Mouse (Mus musculus) cortical plate, adult 2 months (tissue): ENCODE measurements around the gene Dync1i1. TPM values are rescaled to one million over a fixed set of nuclear protein-coding genes. Genes with fewer than 3 reads are reported as not detected.

Source experiments
- H3K27ac ChIP-seq: fragments of 200-500 bp; 2 replicates; pipeline ENCODE4 v1.5.1; 2012; ENCODE audit warnings: low read length, control low read depth, inconsistent platforms; ENCODE audit not compliant: insufficient read depth
- H3K4me1 ChIP-seq: fragments of 200-500 bp; 2 replicates; pipeline ENCODE4 v1.6.1; 2011; ENCODE audit warnings: low read length; ENCODE audit not compliant: control insufficient read depth, insufficient read depth
- H3K4me3 ChIP-seq: fragments of 200-500 bp; 2 replicates; pipeline ENCODE4 v1.5.1; 2011; ENCODE audit warnings: mild to moderate bottlenecking, low read length, control low read depth; ENCODE audit not compliant: insufficient read depth
- CTCF ChIP-seq: fragments of 200-500 bp; IDR thresholded peaks from 2 replicates; pipeline ENCODE4 v1.5.1; 2011; ENCODE audit warnings: mild to moderate bottlenecking, control low read depth, low read length; ENCODE audit not compliant: insufficient read depth; ENCODE audit errors: extremely low read depth
- POLR2A ChIP-seq: fragments of 200-500 bp; IDR thresholded peaks from 2 replicates; pipeline ENCODE4 v1.6.1; 2011; ENCODE audit warnings: mild to moderate bottlenecking, low read length, control low read depth; ENCODE audit not compliant: insufficient read depth; ENCODE audit errors: extremely low read depth
- polyA plus RNA-seq: library from polyadenylated mRNA; depleted of rRNA; stranded (reverse); fragments of >200 nt; gene quantifications from 2 replicates; pipeline ENCODE4 v1.2.3, GENCODE M21; 2012

Dync1i1 gene
- polyA plus RNA-seq, 1 experiment: 133 TPM

DNA sequence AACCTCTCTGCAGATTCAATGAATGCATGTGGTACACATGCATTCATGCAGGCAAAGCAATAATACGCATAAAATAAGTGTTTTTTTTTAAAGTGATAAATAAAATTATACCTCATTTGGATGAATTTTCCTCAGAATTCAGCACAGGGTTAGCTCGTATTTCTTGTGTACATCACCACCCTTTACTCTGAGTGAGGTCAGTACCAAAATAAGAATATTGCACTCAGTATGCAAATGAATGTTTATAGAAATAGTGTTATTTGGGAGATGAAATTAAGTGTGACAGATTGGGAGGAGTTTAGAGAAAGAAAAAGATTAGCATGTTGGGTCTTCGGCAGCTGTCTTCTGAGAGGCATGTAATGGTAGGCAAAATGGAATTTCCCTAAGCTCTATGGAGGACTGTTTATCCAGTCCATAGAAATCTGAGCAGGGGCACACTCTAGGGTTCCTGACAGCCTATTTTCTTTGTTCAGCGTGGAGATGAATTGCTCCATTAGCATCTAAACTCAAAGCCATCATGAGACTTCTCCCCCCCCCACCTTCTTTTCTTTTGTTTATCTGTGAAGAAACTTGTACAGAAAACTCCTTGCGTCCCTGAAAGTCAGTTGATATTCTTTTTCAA, 31.2 kb downstream of the Dync1i1 start:
- no peak overlapping the region for H3K4me3 ChIP-seq
- no peak overlapping the region for H3K27ac ChIP-seq
- TF ChIP-seq CTCF: no peak
- no peaks in the 10 kb centered on the region for H3K4me1 ChIP-seq

DNA sequence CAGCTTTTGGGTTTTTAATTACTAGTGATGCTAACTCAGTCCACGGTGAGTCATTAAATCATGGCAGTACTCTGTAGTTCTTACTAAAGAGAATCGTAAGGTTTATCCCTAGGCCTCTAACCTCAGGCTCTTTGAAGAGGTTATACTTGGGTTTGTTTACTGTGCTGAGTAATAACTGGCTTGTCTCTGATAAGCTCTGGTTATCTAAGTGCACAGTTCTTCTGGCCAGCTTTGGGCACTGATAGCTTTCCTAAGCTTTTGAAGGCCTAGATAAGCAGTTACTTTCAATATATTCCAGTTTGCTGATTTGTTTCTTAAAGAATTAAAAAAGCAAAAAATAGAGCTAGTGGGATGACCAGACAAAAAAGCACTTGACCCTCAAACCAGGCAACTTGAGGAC, 37.5 kb downstream of the Dync1i1 start:
- Histone ChIP-seq H3K27ac (no peak overlapping the region), H3K4me3 (no peak overlapping the region), H3K4me1 (no peaks in the 10 kb centered on the region)
- TF ChIP-seq POLR2A (no peak), CTCF (no peak)

DNA sequence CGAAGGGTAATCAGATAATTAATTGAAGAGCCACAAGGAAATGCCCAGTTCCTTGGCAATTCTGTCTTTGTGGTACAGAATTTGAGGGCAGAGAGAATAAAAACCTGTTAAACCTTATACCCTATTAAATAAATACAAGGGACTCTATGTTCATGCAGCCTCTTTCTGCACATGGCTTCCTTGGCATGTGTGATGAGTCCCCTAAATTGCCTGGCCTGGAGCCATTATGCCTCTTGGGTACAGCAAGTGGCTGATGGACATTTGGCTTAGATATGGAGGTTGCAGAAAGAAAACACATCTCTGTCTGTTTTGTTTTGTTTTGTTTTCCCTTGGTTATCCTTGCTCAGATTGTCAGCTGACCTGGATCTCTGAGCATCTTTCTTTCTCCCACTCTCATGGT, 43.1 kb downstream of the Dync1i1 start:
- H3K4me3 ChIP-seq: no peak overlapping the region
- peaks cover 1% of the 10 kb centered on the region for H3K4me1 ChIP-seq
- H3K27ac ChIP-seq: no peak overlapping the region
- TF ChIP-seq CTCF (no peak), POLR2A (no peak)

DNA sequence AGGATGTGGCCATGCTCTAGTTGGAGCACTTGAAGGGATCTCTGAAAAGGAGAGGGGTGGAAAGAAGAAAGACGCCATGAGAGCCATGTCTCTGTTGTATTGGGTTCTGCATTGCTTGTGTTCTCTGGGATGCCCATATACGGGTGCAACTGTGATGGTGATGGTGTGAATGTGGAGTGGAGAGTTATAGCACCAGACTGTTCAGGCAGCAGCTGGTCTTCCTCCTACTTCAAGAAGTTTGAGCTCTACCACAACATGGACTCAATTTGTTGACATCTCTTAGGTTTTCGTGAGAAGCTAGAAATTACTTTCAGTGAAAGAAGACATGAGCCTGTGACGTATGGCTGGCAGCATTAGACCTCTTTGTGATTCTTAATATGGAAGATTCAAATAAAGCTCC, 44.8 kb downstream of the Dync1i1 start:
- Histone ChIP-seq H3K4me3 (no peak overlapping the region), H3K27ac (no peak overlapping the region), H3K4me1 (peaks cover 1% of the 10 kb centered on the region)
- TF ChIP-seq CTCF (no peak), POLR2A (no peak)

DNA sequence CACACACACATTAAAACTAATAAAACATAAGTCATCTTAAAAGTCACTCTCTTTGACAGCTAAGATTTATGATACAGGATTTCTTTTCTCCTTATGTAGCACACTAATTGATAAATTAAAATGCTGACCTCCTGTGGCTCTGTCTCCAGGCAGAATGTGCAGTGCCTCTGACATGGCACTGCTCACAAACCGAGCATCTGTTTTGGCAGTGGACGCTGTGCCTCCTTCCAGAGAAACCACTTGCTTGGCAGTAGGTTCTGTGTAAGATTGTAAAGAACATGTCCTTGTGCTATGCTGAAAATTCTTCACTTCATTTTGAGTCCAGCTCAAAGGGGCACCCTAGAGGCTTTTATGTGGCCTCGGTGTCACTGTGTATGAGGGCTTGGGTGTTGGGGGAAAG, 50.0 kb downstream of the Dync1i1 start:
- TF ChIP-seq CTCF: no peak
- no peak for TF ChIP-seq POLR2A
- Histone ChIP-seq H3K4me3 (no peak overlapping the region), H3K4me1 (peaks cover 1% of the 10 kb centered on the region), H3K27ac (no peak overlapping the region)

DNA sequence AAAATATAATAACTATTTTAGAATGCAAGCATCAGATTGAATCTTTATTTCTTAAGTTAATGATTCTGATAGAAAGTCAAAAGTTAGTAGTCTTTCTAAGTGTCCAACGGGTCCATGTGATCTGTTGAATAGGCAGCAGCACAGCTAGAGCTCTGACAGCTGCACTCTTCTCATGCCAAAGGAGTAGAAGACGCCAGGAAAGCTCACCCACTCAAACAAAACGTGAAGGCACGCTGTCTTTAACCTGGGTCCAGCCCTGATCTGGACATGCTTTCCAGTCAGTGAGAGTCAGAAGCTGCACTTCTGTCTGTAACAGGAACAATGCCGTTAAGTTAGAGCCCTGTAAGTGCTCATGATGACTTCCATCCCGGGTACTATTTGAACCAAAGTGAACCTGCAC, 56.3 kb downstream of the Dync1i1 start:
- no peak overlapping the region for H3K4me3 ChIP-seq
- TF ChIP-seq POLR2A (no peak), CTCF (no peak)
- no peaks in the 10 kb centered on the region for H3K4me1 ChIP-seq
- H3K27ac ChIP-seq: no peak overlapping the region

DNA sequence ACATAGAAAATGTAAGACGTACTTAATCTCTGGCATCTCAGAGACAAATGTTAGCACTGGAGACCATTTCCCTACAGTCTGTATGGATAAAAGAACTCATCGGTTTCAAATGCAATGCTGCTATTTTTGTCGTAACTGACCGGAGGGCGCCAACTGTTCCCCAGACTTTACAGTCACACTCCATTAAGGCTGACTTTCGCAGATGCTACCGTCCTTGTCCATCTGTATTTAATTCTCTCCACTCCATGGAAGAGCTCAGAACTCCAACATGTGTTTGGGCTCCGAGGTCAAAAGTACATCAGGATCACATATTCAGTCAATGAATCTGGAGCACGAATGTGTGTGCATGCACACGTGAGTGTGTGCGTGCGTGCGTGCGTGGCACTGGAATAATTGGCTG, 58.4 kb downstream of the Dync1i1 start:
- Histone ChIP-seq H3K4me3 (no peak overlapping the region), H3K27ac (no peak overlapping the region), H3K4me1 (no peaks in the 10 kb centered on the region)
- TF ChIP-seq POLR2A: no peak
- no peak for TF ChIP-seq CTCF

DNA sequence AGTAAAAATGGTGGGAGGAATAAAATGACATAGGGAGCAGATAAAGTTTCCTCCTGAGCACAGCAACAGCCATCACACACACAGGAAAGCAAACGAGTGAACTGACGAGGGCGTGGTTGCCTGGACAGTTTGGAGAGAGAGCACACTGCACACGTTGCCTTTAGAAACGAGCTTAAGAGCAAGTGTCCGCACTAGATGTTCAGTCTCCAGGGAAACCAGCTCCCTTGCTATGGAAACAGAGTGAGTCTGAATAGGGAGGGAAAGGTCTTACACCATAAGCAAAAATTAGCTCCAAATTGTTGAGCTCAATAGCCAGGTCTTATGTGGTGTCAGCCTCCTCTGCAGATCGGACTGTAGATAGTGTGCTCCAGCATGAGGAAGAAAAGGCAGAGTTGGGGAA, 65.2 kb downstream of the Dync1i1 start:
- no peak overlapping the region for H3K4me3 ChIP-seq
- no peaks in the 10 kb centered on the region; the same call in 1 of the 2 replicates for H3K4me1 ChIP-seq
- H3K27ac ChIP-seq: no peak overlapping the region
- TF ChIP-seq CTCF (no peak), POLR2A (no peak)

DNA sequence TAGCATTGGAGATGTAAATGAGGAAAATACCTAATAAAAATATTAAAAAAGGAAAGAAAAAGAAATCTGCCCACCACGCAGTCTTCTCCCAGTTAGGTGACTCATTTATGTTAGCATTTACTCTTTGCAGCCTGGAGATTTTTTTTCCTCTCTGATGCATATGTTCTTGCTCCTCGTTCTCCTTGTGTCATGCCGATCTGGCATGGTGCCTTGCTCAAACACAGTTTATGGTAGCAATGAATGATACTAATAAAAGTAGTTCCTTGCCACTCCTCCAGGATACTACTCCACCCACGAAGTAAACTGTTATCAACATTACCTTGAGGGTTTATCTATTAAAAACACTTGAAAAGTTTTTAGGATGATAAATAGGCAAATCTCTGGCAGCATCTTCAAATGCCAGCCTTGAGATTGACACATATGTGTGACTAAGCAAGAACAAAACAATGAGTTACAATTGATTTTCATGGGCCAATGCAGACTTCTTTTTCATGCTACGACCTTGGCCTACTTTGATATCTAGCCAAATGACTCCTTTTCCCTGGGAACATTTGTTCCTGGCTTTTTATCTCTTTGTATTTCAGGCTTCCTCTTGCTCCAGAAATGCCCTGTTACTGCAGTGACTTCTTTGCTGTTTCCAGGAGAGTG, 68.8 kb downstream of the Dync1i1 start:
- H3K4me1 ChIP-seq: no peaks in the 10 kb centered on the region; the same call in 1 of the 2 replicates
- H3K4me3 ChIP-seq: no peak overlapping the region
- no peak overlapping the region for H3K27ac ChIP-seq
- TF ChIP-seq POLR2A: no peak
- no peak for TF ChIP-seq CTCF

DNA sequence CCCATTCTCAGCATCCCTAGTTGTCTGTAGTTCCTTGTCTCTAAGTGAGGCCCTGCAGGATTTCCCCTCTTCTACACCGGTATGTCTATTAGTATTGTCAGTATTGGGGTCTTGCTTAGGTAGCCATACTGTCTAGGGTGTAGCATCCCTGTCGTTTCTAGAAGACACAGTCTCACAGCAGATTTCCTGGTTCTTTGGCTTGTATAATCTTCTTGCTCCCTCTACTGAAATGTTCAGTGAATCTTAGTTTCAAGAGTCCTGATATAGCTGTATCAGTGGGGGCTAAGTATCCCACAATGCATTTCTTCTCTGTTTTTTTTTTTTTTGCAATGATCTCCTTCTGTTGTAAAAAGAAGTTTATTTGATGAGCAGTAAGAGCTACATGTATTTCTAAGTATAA, 69.9 kb downstream of the Dync1i1 start:
- H3K4me1 ChIP-seq: no peaks in the 10 kb centered on the region; the same call in 1 of the 2 replicates
- no peak overlapping the region for H3K27ac ChIP-seq
- no peak overlapping the region for H3K4me3 ChIP-seq
- TF ChIP-seq CTCF: no peak
- TF ChIP-seq POLR2A: no peak
